Mouse (Mus musculus): ENCODE measurements at regions not wholly inside any gene's neighbourhood (a gene's known extent, or its start where the extent isn't known, plus 50 kb on each side); places are given as distances from the start of the nearest gene placed in this dataset.

GRCm38 (mm10) chr8:26441268-26442030, 322.1 kb downstream of the Gm45692 start:
- Histone ChIP-seq H3K36me3 (replicated peaks) (no peaks in the 10 kb centered on the region), H3K27me3 (ENCODE audit: poor library complexity, severe bottlenecking) (0 out of 2 replicates have a peak, but pooled peaks cover 4% of the 10 kb centered on the region), H3K4me3 (no peak overlapping the region), H3K4me1 (peaks cover 6% of the 10 kb centered on the region), H3K9me3 (no peaks in the 10 kb centered on the region), H3K27ac (no peak overlapping the region)
- no peak for DNase-seq (ENCODE audit: extremely low spot score, low spot score)
- WGBS: 88% methylated on average over 12 of the region's 12 CpGs

GRCm38 (mm10) chr8:26443041-26443440, 323.7 kb downstream of the Gm45692 start:
- peak; percentile 68 for DNase-seq (ENCODE audit: extremely low spot score, low spot score)

GRCm38 (mm10) chr8:26443735-26444134, 324.4 kb downstream of the Gm45692 start:
- DNase-seq (ENCODE audit: extremely low spot score, low spot score): no peak
- 89% methylated on average over 11 of the region's 11 CpGs for WGBS
- H3K9me3 ChIP-seq: no peaks in the 10 kb centered on the region
- H3K36me3 ChIP-seq (replicated peaks): no peaks in the 10 kb centered on the region
- no peak overlapping the region for H3K27ac ChIP-seq
- H3K4me3 ChIP-seq: no peak overlapping the region
- peaks cover 4% of the 10 kb centered on the region for H3K4me1 ChIP-seq
- H3K27me3 ChIP-seq (ENCODE audit: poor library complexity, severe bottlenecking): 0 out of 2 replicates have a peak, but pooled peaks cover 4% of the 10 kb centered on the region

More at GRCm38 (mm10) chr8:26443041-26443440, 323.7 kb downstream of the Gm45692 start:
- H3K4me1 ChIP-seq: peaks cover 6% of the 10 kb centered on the region
- no peak overlapping the region for H3K27ac ChIP-seq
- 0 out of 2 replicates have a peak, but pooled peaks cover 4% of the 10 kb centered on the region for H3K27me3 ChIP-seq (ENCODE audit: poor library complexity, severe bottlenecking)
- 40% methylated on average over 4 of the region's 4 CpGs for WGBS
- no peaks in the 10 kb centered on the region for H3K36me3 ChIP-seq (replicated peaks)
- H3K4me3 ChIP-seq: no peak overlapping the region
- H3K9me3 ChIP-seq: no peaks in the 10 kb centered on the region

- H3K27me3 ChIP-seq (ENCODE audit: poor library complexity, severe bottlenecking): 0 out of 2 replicates have a peak, but pooled peaks cover 4% of the 10 kb centered on the region
- H3K36me3 ChIP-seq (replicated peaks): no peaks in the 10 kb centered on the region
- no peak overlapping the region for H3K27ac ChIP-seq
- DNase-seq (ENCODE audit: extremely low spot score, low spot score): no peak
- H3K9me3 ChIP-seq: no peaks in the 10 kb centered on the region
- H3K4me3 ChIP-seq: no peak overlapping the region
- H3K4me1 ChIP-seq: peaks cover 14% of the 10 kb centered on the region
- WGBS: 90% methylated on average over 4 of the region's 4 CpGs
Measured at GRCm38 (mm10) chr8:26445991-26446390, 326.7 kb downstream of the Gm45692 start.

- no peaks in the 10 kb centered on the region for H3K36me3 ChIP-seq (replicated peaks)
- no peak overlapping the region for H3K27ac ChIP-seq
- H3K4me1 ChIP-seq: peaks cover 22% of the 10 kb centered on the region
- 86% methylated on average over 8 of the region's 8 CpGs for WGBS
- no peaks in the 10 kb centered on the region for H3K9me3 ChIP-seq
- H3K4me3 ChIP-seq: no peak overlapping the region
- DNase-seq (ENCODE audit: extremely low spot score, low spot score): no peak
- peaks cover 4% of the 10 kb centered on the region; the same call in 1 of the 2 replicates for H3K27me3 ChIP-seq (ENCODE audit: poor library complexity, severe bottlenecking)
Measured at GRCm38 (mm10) chr8:26447886-26448640, 328.7 kb downstream of the Gm45692 start.

GRCm38 (mm10) chr8:26449291-26449690, 330.0 kb downstream of the Gm45692 start:
- DNase-seq (ENCODE audit: extremely low spot score, low spot score): no peak

GRCm38 (mm10) chr8:26450543-26450942, 331.2 kb downstream of the Gm45692 start:
- WGBS: 64% methylated on average over 10 of the region's 10 CpGs
- no peaks in the 10 kb centered on the region; the same call in 1 of the 2 replicates for H3K27me3 ChIP-seq (ENCODE audit: poor library complexity, severe bottlenecking)
- H3K4me1 ChIP-seq: peaks cover 29% of the 10 kb centered on the region
- peak overlapping the region; percentile 31; the same call in 1 of the 2 replicates for H3K27ac ChIP-seq
- no peak overlapping the region for H3K4me3 ChIP-seq
- no peaks in the 10 kb centered on the region for H3K36me3 ChIP-seq (replicated peaks)
- H3K9me3 ChIP-seq: no peaks in the 10 kb centered on the region
- DNase-seq (ENCODE audit: extremely low spot score, low spot score): peak; percentile 41

More at GRCm38 (mm10) chr8:26449291-26449690, 330.0 kb downstream of the Gm45692 start:
- H3K9me3 ChIP-seq: no peaks in the 10 kb centered on the region
- no peak overlapping the region for H3K4me3 ChIP-seq
- no peaks in the 10 kb centered on the region; the same call in 1 of the 2 replicates for H3K27me3 ChIP-seq (ENCODE audit: poor library complexity, severe bottlenecking)
- H3K27ac ChIP-seq: no peak overlapping the region
- peaks cover 29% of the 10 kb centered on the region for H3K4me1 ChIP-seq
- no peaks in the 10 kb centered on the region for H3K36me3 ChIP-seq (replicated peaks)
- WGBS: 92% methylated on average over 7 of the region's 7 CpGs

- no peaks in the 10 kb centered on the region for H3K9me3 ChIP-seq
- H3K27me3 ChIP-seq (ENCODE audit: poor library complexity, severe bottlenecking): no peaks in the 10 kb centered on the region; the same call in 1 of the 2 replicates
- no peaks in the 10 kb centered on the region for H3K36me3 ChIP-seq (replicated peaks)
- no peak for DNase-seq (ENCODE audit: extremely low spot score, low spot score)
- peaks cover 32% of the 10 kb centered on the region for H3K4me1 ChIP-seq
- peak overlapping the region; percentile 25; the same call in 1 of the 2 replicates for H3K27ac ChIP-seq
- H3K4me3 ChIP-seq: no peak overlapping the region
- WGBS: 75% methylated on average over 5 of the region's 5 CpGs
Measured at GRCm38 (mm10) chr8:26452976-26453573, 333.7 kb downstream of the Gm45692 start.

GRCm38 (mm10) chr8:26465346-26465745, 346.0 kb downstream of the Gm45692 start:
- WGBS: 81% methylated on average over 2 of the region's 2 CpGs
- H3K36me3 ChIP-seq (replicated peaks): no peaks in the 10 kb centered on the region

GRCm38 (mm10) chr8:26468441-26468840, 349.1 kb downstream of the Gm45692 start:
- Histone ChIP-seq H3K36me3 (replicated peaks) (no peaks in the 10 kb centered on the region), H3K27ac (no peak overlapping the region), H3K4me1 (peaks cover 27% of the 10 kb centered on the region), H3K4me3 (no peak overlapping the region), H3K9me3 (no peaks in the 10 kb centered on the region), H3K27me3 (ENCODE audit: poor library complexity, severe bottlenecking) (peaks cover 84% of the 10 kb centered on the region)
- 75% methylated on average over 2 of the region's 2 CpGs for WGBS
- no peak for DNase-seq (ENCODE audit: extremely low spot score, low spot score)

More at GRCm38 (mm10) chr8:26465346-26465745, 346.0 kb downstream of the Gm45692 start:
- Histone ChIP-seq H3K27ac (no peak overlapping the region), H3K4me3 (no peak overlapping the region), H3K9me3 (no peaks in the 10 kb centered on the region), H3K27me3 (ENCODE audit: poor library complexity, severe bottlenecking) (peaks cover 61% of the 10 kb centered on the region), H3K4me1 (peaks cover 10% of the 10 kb centered on the region; the same call in 1 of the 2 replicates)
- DNase-seq (ENCODE audit: extremely low spot score, low spot score): no peak

- Histone ChIP-seq H3K27me3 (ENCODE audit: poor library complexity, severe bottlenecking) (peaks cover 95% of the 10 kb centered on the region), H3K36me3 (replicated peaks) (no peaks in the 10 kb centered on the region), H3K4me3 (no peak overlapping the region), H3K9me3 (no peaks in the 10 kb centered on the region), H3K27ac (no peak overlapping the region), H3K4me1 (peaks cover 27% of the 10 kb centered on the region)
- 80% methylated on average over 6 of the region's 6 CpGs for WGBS
- DNase-seq (ENCODE audit: extremely low spot score, low spot score): no peak
Measured at GRCm38 (mm10) chr8:26469705-26470104, 350.4 kb downstream of the Gm45692 start.

- WGBS: 17% methylated on average over 12 of the region's 12 CpGs
- no peak overlapping the region for H3K27ac ChIP-seq
- peaks cover 99% of the 10 kb centered on the region for H3K27me3 ChIP-seq (ENCODE audit: poor library complexity, severe bottlenecking)
Measured at GRCm38 (mm10) chr8:26471811-26472550, 352.6 kb downstream of the Gm45692 start.

More at GRCm38 (mm10) chr8:26471811-26472550, 352.6 kb downstream of the Gm45692 start:
- peak; percentile 55 for DNase-seq (ENCODE audit: extremely low spot score, low spot score)
- Histone ChIP-seq H3K4me1 (peaks cover 26% of the 10 kb centered on the region), H3K4me3 (no peak overlapping the region), H3K36me3 (replicated peaks) (no peaks in the 10 kb centered on the region), H3K9me3 (no peaks in the 10 kb centered on the region)
